Comparison of ENCODE assay signal across 30 mouse cellular contexts in the genomic region with DNA sequence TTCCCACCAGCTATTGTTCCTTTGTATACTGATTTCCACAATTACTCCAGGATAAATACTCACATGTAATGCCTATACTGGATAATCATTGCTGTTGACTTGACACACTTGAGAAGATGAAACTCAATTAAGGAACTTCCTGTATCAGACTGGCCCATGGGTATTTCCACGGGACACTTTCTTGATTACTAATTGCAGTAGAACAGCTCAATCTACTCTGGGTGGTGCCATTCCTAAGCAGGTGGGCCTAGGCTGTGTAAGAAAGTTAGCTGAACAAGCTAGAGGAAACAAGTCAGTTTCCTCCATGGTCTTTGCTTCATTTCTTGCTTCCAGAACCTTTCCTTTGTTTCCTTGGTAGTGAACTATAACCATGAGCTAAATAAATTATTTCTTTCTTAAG.
"Had no signal": no experiment of that assay in that cellular context is flagged by ENCODE, and none has a peak within 500 bp of the region (broad histone marks: within the 10 kb centered on the region; RNA-seq: fewer than 3 reads in every experiment).

No protein-coding gene starts in this region.

- DNase-seq: left cerebral cortex, postnatal 4 days; liver; liver, embryonic 13.5 days; liver, postnatal 0 days; lung, adult 18-20 months; lung, adult 2 months; lung, embryonic 14.5 days; lung, postnatal 10 days; lung, postnatal 14 days; lung, postnatal 36 days; lung, postnatal 4 days; midbrain, embryonic 14.5 days had no signal

- H3K4me1 ChIP-seq: limb, embryonic 10.5 days; limb, embryonic 12.5 days; limb, embryonic 13.5 days; liver, embryonic 12.5 days; liver, embryonic 13.5 days; liver, embryonic 15.5 days; lung, embryonic 15.5 days; megakaryocyte, embryonic 14.5 days; midbrain, embryonic 10.5 days; midbrain, embryonic 12.5 days; midbrain, embryonic 13.5 days; midbrain, embryonic 15.5 days; neural tube, embryonic 12.5 days had no signal

- H3K36me3 ChIP-seq: limb, embryonic 10.5 days; limb, embryonic 12.5 days; limb, embryonic 13.5 days; limb, embryonic 15.5 days; liver, embryonic 12.5 days; liver, embryonic 13.5 days; liver, embryonic 15.5 days; lung, embryonic 15.5 days; midbrain, embryonic 10.5 days; midbrain, embryonic 12.5 days; midbrain, embryonic 13.5 days; midbrain, embryonic 15.5 days; neural tube, embryonic 12.5 days had no signal

- H3K4me3 ChIP-seq: limb, embryonic 10.5 days; limb, embryonic 12.5 days; limb, embryonic 13.5 days; limb, embryonic 15.5 days; liver, embryonic 12.5 days; liver, embryonic 13.5 days; liver, embryonic 15.5 days; lung, embryonic 15.5 days; megakaryocyte, embryonic 14.5 days; midbrain, embryonic 10.5 days; midbrain, embryonic 12.5 days; midbrain, embryonic 13.5 days; midbrain, embryonic 15.5 days; myocyte; neural tube, embryonic 12.5 days had no signal

- H3K9ac ChIP-seq: limb, embryonic 12.5 days; limb, embryonic 13.5 days; limb, embryonic 15.5 days; liver, embryonic 12.5 days; liver, embryonic 13.5 days; liver, embryonic 14.5 days; liver, embryonic 15.5 days; liver, postnatal 0 days; lung, embryonic 14.5 days; lung, embryonic 15.5 days; midbrain, embryonic 12.5 days; midbrain, embryonic 13.5 days; midbrain, embryonic 15.5 days; neural tube, embryonic 12.5 days had no signal

- H3K4me2 ChIP-seq: limb, embryonic 12.5 days; limb, embryonic 13.5 days; limb, embryonic 15.5 days; liver, embryonic 11.5 days; liver, embryonic 12.5 days; liver, embryonic 13.5 days; liver, embryonic 15.5 days; lung, embryonic 14.5 days; lung, embryonic 15.5 days; midbrain, embryonic 11.5 days; midbrain, embryonic 12.5 days; midbrain, embryonic 13.5 days; midbrain, embryonic 15.5 days; neural tube, embryonic 12.5 days had no signal

- H3K27ac ChIP-seq: limb, embryonic 10.5 days; limb, embryonic 12.5 days; limb, embryonic 13.5 days; limb, embryonic 15.5 days; liver, embryonic 12.5 days; liver, embryonic 13.5 days; liver, embryonic 14.5 days; liver, embryonic 15.5 days; lung, embryonic 15.5 days; macrophage; midbrain, embryonic 10.5 days; midbrain, embryonic 12.5 days; midbrain, embryonic 13.5 days; midbrain, embryonic 15.5 days; neural tube, embryonic 12.5 days had no signal

- H3K27me3 ChIP-seq: limb, embryonic 12.5 days; limb, embryonic 13.5 days; limb, embryonic 15.5 days; liver, embryonic 12.5 days; liver, embryonic 13.5 days; liver, embryonic 15.5 days; lung, embryonic 15.5 days; megakaryocyte, embryonic 14.5 days; midbrain, embryonic 12.5 days; midbrain, embryonic 13.5 days; midbrain, embryonic 15.5 days; neural tube, embryonic 12.5 days had no signal

- H3K9me3 ChIP-seq: limb, embryonic 10.5 days; limb, embryonic 12.5 days; limb, embryonic 13.5 days; limb, embryonic 15.5 days; liver, embryonic 12.5 days; liver, embryonic 13.5 days; liver, embryonic 15.5 days; lung, embryonic 15.5 days; midbrain, embryonic 10.5 days; midbrain, embryonic 12.5 days; midbrain, embryonic 13.5 days; midbrain, embryonic 15.5 days; neural tube, embryonic 12.5 days had no signal
